Mouse (Mus musculus) urinary bladder, postnatal 14 days (tissue): ENCODE measurements around the gene Slc9a9.

Experiments
- DNase-seq: peaks from one replicate; pipeline ENCODE4 v3.0.0; 2021; ENCODE audit warnings: low spot score

The Slc9a9 gene

DNA sequence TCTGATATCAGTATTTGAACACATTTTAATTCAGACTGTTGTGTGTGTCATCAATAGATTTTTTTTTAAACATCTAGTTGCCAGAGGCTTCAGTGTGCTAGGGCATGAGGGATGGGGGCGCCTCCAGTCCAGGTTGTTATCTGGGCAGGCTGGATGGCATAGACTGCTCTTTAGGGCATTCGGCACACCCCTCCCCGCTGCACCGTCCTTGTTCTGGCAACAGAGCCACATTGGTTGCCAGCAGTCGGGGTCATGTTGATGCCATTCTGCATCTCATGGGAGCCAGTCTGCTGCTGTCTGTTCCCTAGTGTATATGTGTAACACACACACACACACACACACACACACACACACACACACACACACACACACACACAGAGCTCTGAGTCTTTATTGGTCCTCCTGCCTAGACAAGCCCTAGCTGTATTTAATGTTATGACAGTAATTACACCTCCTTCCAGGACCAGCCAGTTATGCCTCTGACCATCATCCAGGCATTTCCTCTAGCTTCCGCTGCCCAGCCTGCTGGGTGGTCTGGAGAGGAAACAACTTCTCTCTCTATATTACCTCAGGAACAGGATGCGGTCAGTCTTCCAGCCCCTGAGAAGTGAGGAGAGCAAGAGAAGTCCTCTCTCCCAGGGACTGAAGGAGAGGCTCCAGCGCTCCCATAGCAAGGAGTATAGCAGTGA, 63.0 kb downstream of the Slc9a9 start:
- no peak for DNase-seq

- DNase-seq, result no peak
These were observed 64.6 kb downstream of the Slc9a9 start for GRCm38 (mm10) chr9:94734320-94734719.

- no peak for DNase-seq
These were observed 67.5 kb downstream of the Slc9a9 start for GRCm38 (mm10) chr9:94737226-94737625.

- peak; percentile 72 for DNase-seq
These were observed 69.1 kb downstream of the Slc9a9 start for GRCm38 (mm10) chr9:94738555-94739427.

- DNase-seq, result no peak
These were observed 71.1 kb downstream of the Slc9a9 start for GRCm38 (mm10) chr9:94740841-94741240.

- no peak for DNase-seq
These were observed 73.6 kb downstream of the Slc9a9 start for GRCm38 (mm10) chr9:94743291-94743690.

- no peak for DNase-seq
These were observed 78.8 kb downstream of the Slc9a9 start for GRCm38 (mm10) chr9:94748503-94748902.

GRCm38 (mm10) chr9:94750187-94750586, 80.5 kb downstream of the Slc9a9 start:
- DNase-seq, result no peak

GRCm38 (mm10) chr9:94750935-94751637, 81.4 kb downstream of the Slc9a9 start:
- no peak for DNase-seq

DNA sequence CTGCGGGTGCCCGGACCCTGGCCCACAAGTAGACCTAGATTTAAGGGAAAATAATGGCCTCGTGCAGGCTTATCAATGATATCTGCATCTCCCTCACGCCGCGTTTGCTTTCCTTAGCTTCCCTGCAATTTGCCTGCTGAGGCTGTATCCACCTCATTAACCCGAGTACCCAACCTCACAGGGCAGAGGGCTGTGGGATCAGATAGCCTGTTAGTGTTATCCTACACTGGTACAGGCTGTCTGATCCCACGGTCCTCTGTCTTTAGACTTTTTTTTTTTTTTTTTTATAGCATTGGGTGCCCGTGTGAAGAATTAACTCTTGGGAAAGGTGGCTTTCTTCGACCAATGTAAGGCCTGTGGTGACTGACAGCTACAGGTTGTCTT, 81.9 kb downstream of the Slc9a9 start:
- no peak for DNase-seq

GRCm38 (mm10) chr9:94752121-94752520, 82.4 kb downstream of the Slc9a9 start:
- DNase-seq, result no peak

DNA sequence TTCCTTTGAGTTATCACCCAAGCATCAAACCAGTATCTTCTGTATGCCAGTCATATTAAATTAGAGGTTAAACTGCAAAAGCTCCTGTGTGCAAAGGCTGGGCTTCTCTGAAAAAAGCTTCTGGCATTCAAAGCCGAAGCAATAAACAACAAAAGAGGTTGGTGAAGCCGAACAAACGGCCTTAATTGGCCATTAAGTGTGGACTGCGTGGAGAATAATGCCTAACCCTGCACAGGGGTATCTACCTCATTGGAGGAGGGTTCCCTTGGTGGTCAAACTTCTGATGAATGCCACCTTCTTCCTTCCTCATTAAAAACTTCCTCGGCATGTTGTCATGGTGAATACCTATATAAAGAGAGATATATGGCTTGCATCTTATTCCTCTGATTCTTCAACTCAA, 90.2 kb downstream of the Slc9a9 start:
- no peak for DNase-seq

GRCm38 (mm10) chr9:94768114-94768513, 98.4 kb downstream of the Slc9a9 start:
- no peak for DNase-seq

DNA sequence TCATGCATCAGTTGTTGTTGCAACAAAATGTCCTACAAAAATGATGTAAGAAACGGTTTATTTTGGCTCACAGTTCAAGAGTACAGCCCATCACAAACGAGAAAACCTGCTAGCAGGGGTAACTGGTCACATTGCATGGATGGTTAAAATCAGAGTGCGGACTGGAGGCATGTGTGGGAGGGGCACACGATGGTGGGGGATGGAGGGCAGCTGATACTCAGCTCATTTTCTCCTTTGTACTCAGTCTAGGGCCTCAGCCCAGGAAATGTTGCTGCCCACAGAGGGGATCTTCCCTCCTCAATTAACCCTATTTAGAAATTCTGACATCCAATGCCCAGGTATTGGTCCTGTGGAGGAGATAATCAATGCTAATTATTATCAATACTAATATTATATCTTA, 98.8 kb downstream of the Slc9a9 start:
- no peak for DNase-seq

- no peak for DNase-seq
These were observed 103.6 kb downstream of the Slc9a9 start for GRCm38 (mm10) chr9:94773357-94773756.

DNA sequence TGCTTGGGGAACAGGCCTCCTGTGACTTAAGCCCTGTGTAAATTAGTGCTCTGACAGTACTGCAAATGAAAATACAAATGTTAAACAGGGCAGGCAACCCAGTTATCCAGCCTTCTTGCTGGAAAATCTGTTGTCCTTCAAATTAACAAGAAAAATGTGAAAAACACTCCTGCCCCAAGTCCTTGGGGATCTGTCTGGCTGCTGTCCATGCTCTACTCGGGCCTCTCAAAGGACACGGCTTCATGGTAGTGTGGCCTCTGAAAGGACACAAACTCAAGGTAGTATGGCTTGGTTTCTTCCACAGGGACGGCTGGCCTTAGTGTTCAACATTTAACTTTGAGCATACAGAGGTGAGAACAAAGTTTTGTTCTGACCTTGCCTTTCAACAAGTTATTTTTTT, 118.6 kb downstream of the Slc9a9 start:
- no peak for DNase-seq

DNA sequence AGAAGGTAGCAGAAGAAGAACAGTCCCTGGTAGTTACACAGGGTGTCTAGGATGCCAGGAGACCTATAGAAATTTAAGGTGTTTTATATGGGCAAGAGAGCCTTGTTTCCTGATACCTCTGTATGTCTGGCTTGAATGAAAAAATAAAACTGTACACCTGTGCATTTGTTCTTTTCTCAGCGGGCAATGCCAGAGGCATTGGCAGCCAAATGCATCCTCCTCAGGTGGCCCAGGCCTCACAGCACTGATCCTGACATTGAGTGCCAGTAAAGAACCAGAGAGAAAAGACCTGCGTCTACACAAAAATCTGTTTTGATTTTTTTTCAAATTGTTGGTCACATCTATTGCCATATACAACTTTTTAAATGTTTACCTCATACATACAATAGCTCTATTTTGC, 121.3 kb downstream of the Slc9a9 start:
- DNase-seq, result no peak

DNA sequence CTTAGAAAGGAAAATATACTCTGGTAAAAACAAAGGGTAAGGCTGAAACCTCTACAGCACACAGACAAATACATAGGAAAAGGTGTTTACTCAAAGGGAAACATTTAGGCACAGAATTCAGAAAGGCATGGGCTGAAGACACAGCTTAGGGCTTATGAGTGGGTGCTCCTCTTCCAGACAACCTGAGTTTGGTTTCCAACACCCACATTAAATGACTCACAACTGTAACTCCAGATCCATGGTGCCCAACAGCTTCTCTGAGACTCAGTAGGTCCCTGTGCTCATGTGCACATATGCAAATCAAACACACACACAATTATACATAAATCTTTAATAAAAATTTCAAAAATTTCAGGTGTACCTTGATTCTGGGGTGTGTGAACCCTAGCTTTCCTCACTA, 133.4 kb downstream of the Slc9a9 start:
- no peak for DNase-seq

DNA sequence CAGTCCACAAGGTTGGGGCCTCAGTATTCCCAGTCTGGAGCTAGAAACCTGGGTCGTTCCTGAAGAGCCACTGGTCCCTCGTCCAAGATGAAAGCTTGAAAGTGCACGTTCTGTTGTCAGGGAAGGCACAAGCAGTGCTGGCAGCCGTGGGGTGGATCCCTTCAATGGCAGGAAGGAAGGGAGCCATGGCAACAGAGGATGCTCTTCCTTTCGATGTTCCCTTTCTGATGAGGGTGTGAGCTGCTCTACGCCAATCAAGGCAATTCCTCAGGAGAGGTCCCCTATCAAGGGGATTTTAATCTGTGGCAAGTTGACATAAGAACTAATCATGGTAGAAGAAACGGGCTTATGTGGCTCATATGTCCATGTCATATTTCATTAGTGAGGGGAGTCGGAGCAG, 135.8 kb downstream of the Slc9a9 start:
- DNase-seq, result no peak

DNA sequence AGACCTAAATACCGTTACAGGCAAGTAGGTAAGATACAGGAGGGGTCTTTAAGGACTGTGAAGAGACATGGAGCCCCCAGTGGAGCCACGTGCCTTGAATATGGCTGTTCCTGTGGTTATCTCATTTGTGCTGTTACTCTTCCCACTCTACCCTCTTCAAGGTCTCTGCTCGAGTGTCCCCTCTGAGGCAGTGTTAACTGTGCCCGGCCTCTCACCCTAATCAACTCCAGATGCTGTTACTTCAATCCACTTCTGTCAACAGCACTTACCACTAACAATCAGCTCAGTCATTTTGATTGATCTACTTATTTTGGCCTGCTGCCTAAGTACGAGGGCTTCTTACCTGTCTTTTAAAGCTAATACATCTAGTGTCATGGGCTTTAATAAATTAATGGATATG, 145.8 kb downstream of the Slc9a9 start:
- DNase-seq, result no peak

DNA sequence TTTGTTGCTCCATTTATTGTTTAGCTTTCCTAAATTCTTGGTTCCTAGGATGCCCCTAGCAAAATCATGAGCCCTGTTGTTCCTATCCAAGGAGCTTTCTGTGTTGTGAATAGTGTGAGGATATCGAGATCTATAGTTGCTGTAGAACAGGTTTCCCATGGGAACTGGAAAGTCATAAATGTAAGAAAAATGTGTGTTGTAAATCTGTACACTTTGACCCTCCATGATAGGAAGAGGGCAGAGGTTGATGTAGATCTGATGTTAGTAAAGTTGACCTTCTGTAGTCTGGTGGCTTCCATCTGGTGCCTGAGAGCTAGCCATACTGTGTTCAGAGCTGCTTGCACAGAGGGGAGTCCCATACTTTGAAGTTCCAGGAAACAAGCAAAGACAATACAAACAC, 151.6 kb downstream of the Slc9a9 start:
- no peak for DNase-seq

GRCm38 (mm10) chr9:94833836-94834235, 164.1 kb downstream of the Slc9a9 start:
- DNase-seq, result no peak

DNA sequence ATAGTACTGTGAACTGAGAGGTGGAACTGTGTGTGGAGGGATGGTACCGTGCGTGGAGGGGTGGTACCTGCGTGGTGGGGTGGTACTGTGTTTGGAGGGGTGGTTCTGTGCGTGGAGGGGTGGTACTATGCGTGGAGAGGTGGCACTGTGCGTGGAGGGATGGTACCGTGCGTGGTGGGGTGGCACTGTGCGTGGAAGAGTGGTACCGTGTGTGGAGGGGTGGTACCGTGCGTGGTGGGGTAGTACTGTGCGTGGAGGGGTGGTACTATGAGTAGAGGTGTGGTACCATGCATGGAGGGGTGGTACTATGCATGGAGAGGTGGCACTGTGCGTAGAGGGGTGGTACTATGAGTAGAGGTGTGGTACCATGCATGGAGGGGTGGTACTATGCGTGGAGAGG, 167.7 kb downstream of the Slc9a9 start:
- no peak for DNase-seq
